Mouse (Mus musculus): ENCODE results near the gene Afg1l. TPM values are rescaled to one million over a fixed set of nuclear protein-coding genes. Genes with fewer than 3 reads are reported as not detected.
A peak's percentile ranks its signal among the peaks of the same experiment; 100 is the strongest.

Afg1l gene
- polyA plus RNA-seq (2014; fragmentation: Nextera tagmentation; extraction: Ambion mirVana), result 8.0 and 8.3 TPM in 2 replicates

GRCm38 (mm10) chr10:42478341-42478720, at the start of gene Afg1l:
Gene Afg1l, minus strand, starts transcription at chr10:42478565.
- Histone ChIP-seq H3K4me2 (ENCODE audit: low read length) (peak within 1 kb of the TSS; percentile 90), H3K4me1 (replicated peaks; ENCODE audit: control insufficient read depth, insufficient read depth, low read length) (peaks cover 10% of the 10 kb centered on the region), H3K27ac (ENCODE audit: low read depth) (peak within 1 kb of the TSS; percentile 93), H3K36me3 (ENCODE audit: control insufficient read depth, insufficient read depth, low read length) (no peaks in the 10 kb centered on the region), H3K9me3 (ENCODE audit: control insufficient read depth, low read length) (no peaks in the 10 kb centered on the region), H3K9ac (ENCODE audit: low read length) (peak within 1 kb of the TSS; percentile 89), H3K4me3 (ENCODE audit: low read depth, low read length) (peak within 1 kb of the TSS; percentile 82), H3K27me3 (replicated peaks; ENCODE audit: control insufficient read depth, insufficient read depth, low read length) (no peaks in the 10 kb centered on the region)
- WGBS, result under 1% methylated on average over 29 of the region's 29 CpGs
- DNase-seq (ENCODE audit: low spot score), result peak; percentile 98
- ATAC-seq (replicated peaks; ENCODE audit: low FRiP score, low TSS enrichment, low read depth), result peak; percentile 92

DNA sequence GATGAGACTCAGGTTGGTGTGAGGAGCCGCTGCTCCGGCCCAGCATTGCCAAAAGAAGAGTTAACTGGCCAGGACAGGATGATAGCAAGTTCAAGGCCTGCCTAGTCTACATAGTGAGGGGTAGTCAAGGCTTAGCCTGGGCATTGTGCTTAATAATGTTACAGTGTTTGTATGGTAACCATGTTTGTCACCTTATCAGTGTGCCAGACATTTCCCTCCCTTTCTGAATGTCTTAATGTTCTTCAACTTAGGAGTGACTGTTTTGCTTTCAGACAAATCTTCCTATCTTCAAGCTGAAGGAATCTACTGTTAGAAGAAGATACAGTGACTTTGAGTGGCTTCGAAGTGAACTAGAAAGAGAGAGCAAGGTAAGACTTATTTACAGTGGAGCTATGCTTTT, 47.3 kb upstream of the Afg1l start:
- WGBS, result 96% methylated on average over 3 of the region's 3 CpGs
- H3K9me3 ChIP-seq (ENCODE audit: control insufficient read depth, low read length), result no peaks in the 10 kb centered on the region
- H3K27me3 ChIP-seq (replicated peaks; ENCODE audit: control insufficient read depth, insufficient read depth, low read length), result no peaks in the 10 kb centered on the region
- no peak overlapping the region for H3K4me3 ChIP-seq (ENCODE audit: low read depth, low read length)
- no peak overlapping the region for H3K9ac ChIP-seq (ENCODE audit: low read length)
- H3K27ac ChIP-seq (ENCODE audit: low read depth), result no peak overlapping the region
- H3K36me3 ChIP-seq (ENCODE audit: control insufficient read depth, insufficient read depth, low read length), result peaks cover 45% of the 10 kb centered on the region
- DNase-seq (ENCODE audit: low spot score) (no peak), ATAC-seq (replicated peaks; ENCODE audit: low FRiP score, low TSS enrichment, low read depth) (no peak)
- H3K4me2 ChIP-seq (ENCODE audit: low read length), result no peak overlapping the region
- no peaks in the 10 kb centered on the region for H3K4me1 ChIP-seq (replicated peaks; ENCODE audit: control insufficient read depth, insufficient read depth, low read length)

DNA sequence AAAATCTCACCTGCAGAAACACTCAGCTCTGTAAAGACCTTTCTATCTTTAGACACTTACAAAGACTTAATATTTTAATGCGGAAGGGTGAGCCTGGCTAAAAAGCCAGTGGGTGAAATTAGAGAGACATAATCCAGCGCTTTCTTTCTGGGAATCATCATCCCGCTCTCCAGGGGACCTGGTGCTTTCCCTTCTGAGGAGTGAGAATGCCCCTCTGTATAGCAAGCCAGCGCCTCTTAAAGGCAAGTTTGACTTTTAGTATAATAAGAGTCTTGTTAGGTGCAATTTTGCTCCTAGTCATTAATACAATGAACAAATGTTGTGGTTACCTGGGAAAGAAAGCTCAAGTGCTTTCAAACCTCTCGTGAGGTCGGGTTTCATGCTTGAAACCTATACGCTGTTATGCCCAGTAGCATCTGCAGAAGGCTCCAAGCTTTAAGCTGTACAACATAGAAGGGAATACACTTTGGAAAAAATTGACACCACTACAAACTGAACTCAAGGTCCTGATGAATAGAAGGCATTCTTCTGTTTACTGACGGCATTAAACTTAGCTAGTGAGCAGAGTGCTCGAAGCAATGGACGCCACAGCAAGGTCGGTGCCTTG, 45.3 kb upstream of the Afg1l start:
- H3K4me2 ChIP-seq (ENCODE audit: low read length), result no peak overlapping the region
- H3K4me1 ChIP-seq (replicated peaks; ENCODE audit: control insufficient read depth, insufficient read depth, low read length), result no peaks in the 10 kb centered on the region
- no peaks in the 10 kb centered on the region for H3K27me3 ChIP-seq (replicated peaks; ENCODE audit: control insufficient read depth, insufficient read depth, low read length)
- no peak overlapping the region for H3K4me3 ChIP-seq (ENCODE audit: low read depth, low read length)
- no peak overlapping the region for H3K9ac ChIP-seq (ENCODE audit: low read length)
- no peak overlapping the region for H3K27ac ChIP-seq (ENCODE audit: low read depth)
- 78% methylated on average over 11 of the region's 11 CpGs for WGBS
- H3K9me3 ChIP-seq (ENCODE audit: control insufficient read depth, low read length), result no peaks in the 10 kb centered on the region
- ATAC-seq (replicated peaks; ENCODE audit: low FRiP score, low TSS enrichment, low read depth) (no peak), DNase-seq (ENCODE audit: low spot score) (no peak)
- peaks cover 31% of the 10 kb centered on the region for H3K36me3 ChIP-seq (ENCODE audit: control insufficient read depth, insufficient read depth, low read length)

DNA sequence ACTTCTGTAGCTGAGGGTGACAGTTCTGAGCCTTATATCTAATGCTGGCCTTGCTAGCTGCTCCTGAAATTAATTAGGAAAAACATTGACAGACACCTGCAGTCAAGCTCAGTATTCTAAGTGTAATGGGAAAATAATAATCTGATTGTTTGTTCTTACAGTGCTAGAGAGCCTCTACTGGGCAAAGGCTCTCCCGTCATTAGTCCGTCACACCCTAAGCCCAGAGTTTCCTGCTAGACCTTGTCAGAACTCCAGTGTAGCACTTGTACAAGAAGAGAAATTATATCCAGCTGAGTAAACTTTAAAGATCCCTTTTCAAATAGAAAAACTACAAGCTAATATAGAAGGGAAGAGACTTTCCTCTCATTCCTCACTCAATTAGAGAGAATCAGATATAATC, 44.5 kb upstream of the Afg1l start:
- no peak overlapping the region for H3K4me2 ChIP-seq (ENCODE audit: low read length)
- DNase-seq (ENCODE audit: low spot score) (no peak), ATAC-seq (replicated peaks; ENCODE audit: low FRiP score, low TSS enrichment, low read depth) (no peak)
- whole genome bisulfite sequencing, result 59% methylated on average over 2 of the region's 2 CpGs
- no peaks in the 10 kb centered on the region for H3K4me1 ChIP-seq (replicated peaks; ENCODE audit: control insufficient read depth, insufficient read depth, low read length)
- H3K9me3 ChIP-seq (ENCODE audit: control insufficient read depth, low read length), result no peaks in the 10 kb centered on the region
- no peak overlapping the region for H3K9ac ChIP-seq (ENCODE audit: low read length)
- H3K36me3 ChIP-seq (ENCODE audit: control insufficient read depth, insufficient read depth, low read length), result peaks cover 24% of the 10 kb centered on the region
- H3K4me3 ChIP-seq (ENCODE audit: low read depth, low read length), result no peak overlapping the region
- no peaks in the 10 kb centered on the region for H3K27me3 ChIP-seq (replicated peaks; ENCODE audit: control insufficient read depth, insufficient read depth, low read length)
- no peak overlapping the region for H3K27ac ChIP-seq (ENCODE audit: low read depth)

DNA sequence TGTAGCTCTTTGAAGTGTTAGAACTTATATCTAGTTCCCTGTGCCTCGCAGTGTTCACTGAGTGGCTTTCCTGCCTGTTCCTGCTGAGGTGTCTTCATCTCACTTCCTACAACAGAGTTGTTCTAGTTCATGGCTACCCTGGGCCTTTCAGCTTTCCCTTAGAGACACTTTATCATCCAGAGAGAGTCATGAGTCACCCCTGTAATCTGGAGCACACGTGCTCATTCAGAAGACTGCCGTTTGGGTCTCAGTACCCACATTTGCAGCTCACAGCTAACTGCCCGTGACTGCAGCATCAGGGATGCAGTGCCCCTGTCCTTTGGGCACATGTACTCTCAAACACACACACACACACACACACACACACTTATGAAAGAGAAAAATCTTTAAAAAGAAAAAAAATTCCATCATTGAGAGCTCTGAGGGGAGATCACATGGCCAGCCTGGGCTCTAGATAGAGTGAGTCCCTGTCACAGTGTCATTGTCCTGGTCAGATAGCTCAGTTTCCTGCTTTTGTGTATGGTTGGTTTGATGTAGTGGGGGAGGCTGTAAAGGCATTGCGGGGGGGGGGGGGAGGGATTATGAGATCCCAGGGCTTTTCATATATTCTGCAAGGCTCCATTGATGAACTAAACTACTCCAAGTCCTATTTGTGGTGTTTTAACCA, 43.1 kb upstream of the Afg1l start:
- WGBS, result 75% methylated on average over 5 of the region's 5 CpGs
- no peaks in the 10 kb centered on the region for H3K27me3 ChIP-seq (replicated peaks; ENCODE audit: control insufficient read depth, insufficient read depth, low read length)
- H3K4me3 ChIP-seq (ENCODE audit: low read depth, low read length), result no peak overlapping the region
- no peak overlapping the region for H3K27ac ChIP-seq (ENCODE audit: low read depth)
- peaks cover 17% of the 10 kb centered on the region for H3K36me3 ChIP-seq (ENCODE audit: control insufficient read depth, insufficient read depth, low read length)
- no peak for ATAC-seq (replicated peaks; ENCODE audit: low FRiP score, low TSS enrichment, low read depth)
- no peak overlapping the region for H3K4me2 ChIP-seq (ENCODE audit: low read length)
- no peaks in the 10 kb centered on the region for H3K9me3 ChIP-seq (ENCODE audit: control insufficient read depth, low read length)
- no peak overlapping the region for H3K9ac ChIP-seq (ENCODE audit: low read length)
- H3K4me1 ChIP-seq (replicated peaks; ENCODE audit: control insufficient read depth, insufficient read depth, low read length), result no peaks in the 10 kb centered on the region
- no peak for DNase-seq (ENCODE audit: low spot score)

GRCm38 (mm10) chr10:42518363-42518762, 40.0 kb upstream of the Afg1l start:
- H3K4me3 ChIP-seq (ENCODE audit: low read depth, low read length), result no peak overlapping the region

GRCm38 (mm10) chr10:42514125-42514524, 35.8 kb upstream of the Afg1l start:
- peaks cover 12% of the 10 kb centered on the region; the same call in 1 of the 2 replicates for H3K36me3 ChIP-seq (ENCODE audit: control insufficient read depth, insufficient read depth, low read length)
- DNase-seq (ENCODE audit: low spot score) (no peak), ATAC-seq (replicated peaks; ENCODE audit: low FRiP score, low TSS enrichment, low read depth) (no peak)
- H3K4me1 ChIP-seq (replicated peaks; ENCODE audit: control insufficient read depth, insufficient read depth, low read length), result no peaks in the 10 kb centered on the region
- no peak overlapping the region for H3K4me3 ChIP-seq (ENCODE audit: low read depth, low read length)
- H3K27ac ChIP-seq (ENCODE audit: low read depth), result no peak overlapping the region
- no peaks in the 10 kb centered on the region for H3K27me3 ChIP-seq (replicated peaks; ENCODE audit: control insufficient read depth, insufficient read depth, low read length)
- H3K9me3 ChIP-seq (ENCODE audit: control insufficient read depth, low read length), result no peaks in the 10 kb centered on the region
- no peak overlapping the region for H3K4me2 ChIP-seq (ENCODE audit: low read length)
- H3K9ac ChIP-seq (ENCODE audit: low read length), result no peak overlapping the region

More at GRCm38 (mm10) chr10:42518363-42518762, 40.0 kb upstream of the Afg1l start:
- no peaks in the 10 kb centered on the region for H3K4me1 ChIP-seq (replicated peaks; ENCODE audit: control insufficient read depth, insufficient read depth, low read length)
- no peak overlapping the region for H3K4me2 ChIP-seq (ENCODE audit: low read length)
- H3K9me3 ChIP-seq (ENCODE audit: control insufficient read depth, low read length), result no peaks in the 10 kb centered on the region
- DNase-seq (ENCODE audit: low spot score), result no peak
- H3K27me3 ChIP-seq (replicated peaks; ENCODE audit: control insufficient read depth, insufficient read depth, low read length), result no peaks in the 10 kb centered on the region
- H3K27ac ChIP-seq (ENCODE audit: low read depth), result no peak overlapping the region
- WGBS, result 80% methylated on average over 8 of the region's 8 CpGs
- ATAC-seq (replicated peaks; ENCODE audit: low FRiP score, low TSS enrichment, low read depth), result no peak
- 0 out of 2 replicates have a peak, but pooled peaks cover 7% of the 10 kb centered on the region for H3K36me3 ChIP-seq (ENCODE audit: control insufficient read depth, insufficient read depth, low read length)
- no peak overlapping the region for H3K9ac ChIP-seq (ENCODE audit: low read length)

DNA sequence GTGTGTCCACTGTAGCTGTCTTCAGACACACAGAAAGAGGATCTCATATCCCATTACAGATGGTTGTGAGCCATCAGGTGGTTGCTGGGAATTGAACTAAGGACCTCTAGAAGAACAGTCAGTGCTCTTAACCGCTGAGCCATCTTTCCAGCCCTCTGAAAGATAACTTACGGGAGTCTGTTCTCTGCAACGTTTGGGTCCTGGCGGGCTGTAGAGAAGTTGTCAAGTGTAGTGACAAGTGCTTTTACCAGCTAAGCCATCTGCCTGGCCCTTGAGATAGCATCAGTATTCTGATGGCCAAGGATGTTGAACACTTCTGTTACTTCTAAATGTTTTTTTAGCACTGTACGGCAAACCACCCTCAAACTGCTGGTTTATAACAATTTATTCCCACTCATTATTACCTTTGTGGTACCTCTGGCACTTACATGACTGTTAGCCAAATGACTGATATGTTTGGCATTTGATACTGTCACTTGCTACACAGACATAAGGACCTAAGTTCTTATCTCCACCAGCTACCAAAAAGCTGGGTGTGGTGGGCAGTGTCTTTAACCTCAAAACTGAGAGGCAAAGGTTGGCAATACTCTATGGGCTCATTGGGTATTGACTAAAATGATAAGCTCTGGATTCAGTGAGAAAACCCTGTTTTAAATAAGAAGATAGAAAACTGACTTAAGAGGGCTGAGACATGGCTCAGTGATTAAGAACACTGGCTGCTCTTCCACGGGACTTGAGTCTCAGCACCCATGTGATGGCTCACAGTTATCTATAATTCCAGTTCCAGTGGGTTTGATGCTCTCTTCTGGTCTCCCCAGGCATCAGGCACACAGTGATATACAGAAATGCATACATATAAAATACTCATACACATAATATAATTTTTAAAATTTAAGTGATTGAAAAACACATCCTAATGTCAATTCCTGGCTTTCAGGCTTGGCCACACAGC, 33.1 kb upstream of the Afg1l start:
- H3K27me3 ChIP-seq (replicated peaks; ENCODE audit: control insufficient read depth, insufficient read depth, low read length), result no peaks in the 10 kb centered on the region
- no peak overlapping the region for H3K4me2 ChIP-seq (ENCODE audit: low read length)
- WGBS, result 91% methylated on average over 6 of the region's 6 CpGs
- ATAC-seq (replicated peaks; ENCODE audit: low FRiP score, low TSS enrichment, low read depth) (no peak), DNase-seq (ENCODE audit: low spot score) (no peak)
- no peak overlapping the region for H3K27ac ChIP-seq (ENCODE audit: low read depth)
- no peak overlapping the region for H3K4me3 ChIP-seq (ENCODE audit: low read depth, low read length)
- H3K4me1 ChIP-seq (replicated peaks; ENCODE audit: control insufficient read depth, insufficient read depth, low read length), result no peaks in the 10 kb centered on the region
- H3K9ac ChIP-seq (ENCODE audit: low read length), result no peak overlapping the region
- H3K36me3 ChIP-seq (ENCODE audit: control insufficient read depth, insufficient read depth, low read length), result peaks cover 25% of the 10 kb centered on the region
- H3K9me3 ChIP-seq (ENCODE audit: control insufficient read depth, low read length), result no peaks in the 10 kb centered on the region

All from intestine, embryonic 14.5 days (tissue).